Mouse (Mus musculus): Measurements from ENCODE around the gene Akap7. TPM values are rescaled to one million over a fixed set of nuclear protein-coding genes. Genes with fewer than 3 reads are reported as not detected.

Gene Akap7
- 10 to 100 TPM; 52.6 to 58.2 TPM for total RNA-seq (2021)

DNA sequence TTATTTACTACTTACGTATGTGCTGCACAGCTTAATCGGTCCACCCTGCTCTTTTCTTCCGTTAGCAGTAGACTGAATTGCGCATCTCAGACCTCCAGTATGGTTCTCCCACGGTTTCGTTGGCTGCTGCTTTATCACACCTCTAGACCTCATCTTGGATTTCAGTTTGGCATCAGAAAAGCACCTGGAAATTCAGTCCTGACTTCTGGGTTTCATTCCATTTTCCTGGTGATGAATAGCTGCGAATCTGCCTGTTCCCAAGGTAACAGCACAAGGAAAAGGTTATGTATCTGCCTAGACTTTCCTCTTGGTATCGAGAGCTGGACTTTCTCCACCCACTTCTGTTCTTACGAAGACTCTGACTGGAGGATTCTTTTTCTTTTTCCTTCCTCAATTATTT lies at the start of gene Akap7:
Gene Akap7 (minus strand): TSS at position 101 of the 400 bp plus-strand sequence.
- DNase-seq (ENCODE audit: low spot score), result no peak
- intact Hi-C loops (cut with DNase I), result no loop called here

DNA sequence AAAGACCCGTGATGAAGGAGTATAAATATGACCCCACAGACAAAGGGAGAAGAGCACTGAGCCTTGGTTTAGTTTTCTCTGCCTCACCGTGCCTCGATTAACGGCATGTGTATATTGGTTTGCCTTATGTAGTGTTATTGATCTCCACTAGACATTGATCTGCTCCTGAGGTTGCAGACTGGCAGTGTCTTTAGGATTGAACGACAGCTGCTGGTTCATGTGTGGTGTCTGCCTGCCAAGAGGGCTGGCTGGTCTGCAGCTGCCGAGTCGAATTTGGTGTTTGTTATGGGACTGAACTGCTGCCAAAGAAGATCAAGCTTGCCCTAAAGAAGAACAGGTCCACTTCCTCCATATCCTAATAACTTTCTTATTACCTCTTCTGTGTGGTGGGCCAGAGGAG lies 46.7 kb upstream of the Akap7 start:
- intact Hi-C loops (cut with DNase I), result no loop called here
- DNase-seq (ENCODE audit: low spot score), result no peak

DNA sequence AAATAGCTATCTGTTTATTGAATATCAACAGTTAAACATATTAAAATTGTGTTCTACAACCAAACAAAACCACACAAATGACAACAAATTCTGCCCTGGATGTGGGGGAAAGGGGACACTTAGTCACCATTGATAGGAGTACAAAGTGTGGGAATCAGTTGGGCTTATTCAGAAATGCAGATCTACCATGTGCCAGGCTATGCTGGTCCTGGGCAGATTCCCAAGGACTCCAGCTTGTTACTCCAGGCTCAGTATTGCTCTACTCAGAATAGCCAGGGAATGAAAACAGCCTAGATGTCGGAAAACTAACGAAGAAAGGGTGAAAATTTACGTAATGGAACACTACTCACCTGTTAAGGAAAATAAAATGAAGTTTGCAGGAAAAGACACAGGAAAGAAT lies 46.3 kb upstream of the Akap7 start:
- intact Hi-C loops (cut with DNase I), result no loop called here
- DNase-seq (ENCODE audit: low spot score), result no peak

DNA sequence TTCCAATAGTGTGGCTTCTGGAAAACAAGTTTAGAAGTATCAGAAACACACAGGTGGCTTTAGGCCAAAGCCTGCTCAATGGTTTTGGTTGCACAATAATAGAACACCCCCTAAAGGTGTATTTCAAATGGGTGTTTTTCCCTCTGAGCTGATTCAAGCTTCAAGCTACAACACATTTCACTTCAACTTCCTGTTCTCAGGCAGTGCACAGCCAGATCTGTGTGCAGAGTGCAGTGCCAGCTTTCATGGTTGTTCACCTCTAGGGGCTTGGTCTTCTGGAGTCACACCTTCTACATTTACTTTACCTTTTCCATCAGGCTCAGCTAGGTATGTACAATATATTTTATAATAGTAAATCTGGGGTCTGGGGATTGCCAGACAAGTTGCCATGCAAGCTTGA lies 35.1 kb upstream of the Akap7 start:
- intact Hi-C loops (cut with DNase I), result no loop called here
- DNase-seq (ENCODE audit: low spot score), result no peak

DNA sequence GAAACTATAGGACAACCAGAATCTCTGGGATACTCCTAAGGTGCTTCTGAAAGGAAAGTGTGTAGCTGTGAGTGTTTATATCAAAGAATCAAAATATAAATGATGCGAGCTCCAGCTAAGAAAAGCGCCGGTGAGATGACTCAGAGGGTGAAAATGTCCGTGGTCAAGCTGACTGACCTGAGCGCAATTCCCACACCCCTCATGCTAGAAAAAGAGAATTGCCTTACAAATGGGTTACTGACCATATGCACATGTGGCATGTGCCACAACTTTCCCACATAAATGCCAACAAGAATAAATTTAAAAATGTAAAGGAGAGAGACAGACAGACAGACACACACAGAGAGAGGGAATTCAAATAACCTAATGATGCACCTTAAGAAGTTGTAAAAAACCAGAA lies 33.0 kb upstream of the Akap7 start:
- DNase-seq (ENCODE audit: low spot score), result no peak
- intact Hi-C loops (cut with DNase I), result no loop called here

DNA sequence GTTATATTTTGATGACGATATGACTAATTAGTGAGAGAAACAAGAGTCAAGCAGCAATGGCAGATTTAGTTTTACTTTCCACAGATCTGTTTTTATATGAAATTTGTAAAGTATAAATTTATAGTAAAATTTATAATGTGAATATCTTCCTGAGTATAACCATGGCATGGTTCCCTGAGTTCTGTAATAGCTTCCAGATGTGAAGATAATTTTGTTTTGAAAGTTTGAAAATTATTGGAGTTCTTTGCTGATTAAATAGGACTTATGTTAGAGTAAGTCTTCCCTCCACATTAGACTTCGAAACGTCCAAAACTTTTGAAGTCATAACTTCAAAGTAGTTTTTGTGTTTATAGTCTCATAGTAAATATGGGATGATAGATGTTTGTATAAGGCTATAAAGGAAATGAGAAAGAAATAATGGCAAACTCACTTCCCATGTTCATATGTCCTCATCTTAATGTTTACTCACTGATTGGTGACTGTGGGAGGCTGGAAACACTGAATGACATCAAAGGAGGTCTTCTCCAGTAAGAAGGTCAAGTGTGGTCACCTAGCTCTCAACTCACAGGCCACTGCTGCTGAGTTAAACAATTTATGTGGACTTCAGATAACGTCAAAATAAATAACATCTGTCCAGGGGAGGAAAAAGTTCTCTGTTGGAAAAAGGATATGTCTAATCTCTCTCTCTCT lies 25.9 kb upstream of the Akap7 start:
- intact Hi-C loops (cut with DNase I), result no loop called here
- DNase-seq (ENCODE audit: low spot score), result no peak

DNA sequence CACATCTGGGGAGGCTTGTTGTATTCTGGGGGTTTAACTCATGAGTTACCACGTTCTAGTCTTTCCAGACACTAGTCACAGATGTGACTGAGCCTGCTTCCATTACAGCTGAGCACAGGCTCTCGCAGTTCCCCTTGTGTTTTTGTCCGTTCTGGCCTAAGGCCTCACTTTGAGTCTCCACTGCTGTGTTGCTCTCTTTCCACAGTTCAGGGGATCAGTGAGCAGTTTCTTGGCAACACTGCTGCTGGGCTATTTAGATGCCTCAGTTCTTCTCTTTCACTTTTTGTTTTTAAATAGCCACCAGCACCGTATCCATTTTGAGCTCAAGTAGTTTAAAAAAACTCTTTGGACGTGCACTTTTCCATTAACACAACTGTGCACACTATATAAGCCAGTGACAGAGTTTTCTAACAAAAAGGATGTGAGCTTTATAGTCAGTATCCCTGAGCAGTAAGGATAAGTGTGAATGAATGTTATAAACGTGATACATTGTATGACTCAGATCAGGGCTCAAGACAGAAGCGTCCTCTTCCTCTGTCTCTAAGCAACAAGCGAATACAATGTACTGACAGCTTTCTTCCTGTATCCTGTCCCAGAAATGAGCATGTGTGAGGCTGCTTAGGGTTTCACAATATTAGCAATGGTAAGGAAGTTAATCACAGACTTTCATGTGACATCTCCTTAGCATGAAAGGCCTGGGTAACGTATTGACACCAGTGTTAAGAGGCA lies 23.8 kb upstream of the Akap7 start:
- no peak for DNase-seq (ENCODE audit: low spot score)

DNA sequence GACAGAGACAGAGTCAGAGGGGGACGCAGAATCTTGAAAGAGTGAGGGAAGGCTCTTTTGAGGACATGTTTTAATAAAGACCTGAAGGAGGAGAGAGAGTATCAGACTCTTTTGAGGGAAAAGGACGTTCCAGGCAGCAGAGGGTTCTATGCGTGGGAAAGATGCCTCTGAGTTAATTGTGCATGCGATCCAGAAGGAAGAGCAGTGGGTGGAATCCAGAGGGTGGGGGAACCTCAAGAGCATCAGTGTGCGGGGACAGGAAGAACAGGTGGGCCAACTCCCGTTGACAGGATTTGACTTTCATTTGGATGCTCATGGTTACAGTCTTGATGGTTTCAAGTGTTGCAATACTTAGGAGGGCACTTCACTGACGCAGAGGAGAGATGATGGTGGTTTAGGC lies 22.4 kb upstream of the Akap7 start:
- intact Hi-C loops (cut with DNase I), result no loop called here
- no peak for DNase-seq (ENCODE audit: low spot score)

More for the DNA sequence above, 23.8 kb upstream of the Akap7 start:
- intact Hi-C loops (cut with DNase I), result no loop called here

DNA sequence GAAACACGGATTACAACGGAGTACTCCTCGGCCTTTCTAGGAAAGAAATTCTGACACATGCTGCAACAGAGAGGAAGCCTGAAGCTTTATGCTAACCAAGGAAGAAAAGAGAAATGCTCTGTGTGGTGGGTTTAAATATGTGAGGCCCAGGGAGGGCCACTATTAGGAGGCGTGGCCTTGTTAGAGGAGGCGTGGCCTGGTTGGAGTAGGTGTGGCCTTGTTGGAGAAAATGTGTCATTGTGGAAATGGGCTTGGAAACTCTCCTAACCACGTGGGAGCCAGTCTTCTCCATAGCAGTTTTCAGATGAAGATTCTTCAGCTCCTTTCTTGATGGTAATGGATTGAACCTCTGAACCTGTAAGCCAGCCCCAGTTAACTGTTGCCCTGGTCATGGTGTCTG lies 19.8 kb upstream of the Akap7 start:
- intact Hi-C loops (cut with DNase I), result no loop called here
- DNase-seq (ENCODE audit: low spot score), result no peak

DNA sequence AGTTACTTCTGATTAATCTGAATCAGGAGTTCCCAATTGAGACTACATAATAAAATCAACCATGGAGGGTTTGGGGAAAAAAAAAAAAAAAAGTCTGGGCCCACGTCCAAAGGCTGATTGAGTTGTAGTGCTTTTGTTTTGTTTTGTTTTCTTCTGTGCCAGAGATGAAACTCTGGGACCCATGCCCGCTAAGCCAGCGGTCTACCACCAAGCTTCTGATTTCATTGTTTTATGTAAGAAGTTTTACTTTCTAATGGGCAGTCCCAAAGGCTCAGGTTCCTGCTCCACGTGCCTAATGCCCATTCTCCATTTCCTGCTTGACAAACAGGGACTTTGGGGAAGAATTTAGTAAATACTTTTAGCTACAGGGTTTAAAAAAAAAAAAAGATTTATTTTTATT lies 18.0 kb upstream of the Akap7 start:
- intact Hi-C loops (cut with DNase I), result no loop called here
- no peak for DNase-seq (ENCODE audit: low spot score)

DNA sequence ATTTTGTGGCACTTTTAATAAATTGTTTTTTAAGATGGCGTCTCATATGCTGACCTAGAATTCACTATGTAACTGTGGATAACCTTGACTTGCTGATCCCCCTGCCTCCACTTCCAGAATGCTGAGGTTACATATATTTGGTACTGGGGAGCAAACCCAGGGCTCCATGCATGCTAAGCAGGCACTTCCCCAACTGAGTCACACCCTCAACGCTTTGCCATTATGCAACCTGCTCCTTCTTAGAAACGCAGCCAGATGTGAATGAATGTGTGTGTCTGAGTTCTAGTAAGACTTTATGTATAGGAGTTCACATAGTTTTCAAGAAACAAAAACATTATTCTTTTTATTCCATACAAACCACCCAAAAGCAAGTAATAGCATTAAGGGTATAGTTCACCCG lies 13.5 kb upstream of the Akap7 start:
- intact Hi-C loops (cut with DNase I), result no loop called here
- DNase-seq (ENCODE audit: low spot score), result no peak

DNA sequence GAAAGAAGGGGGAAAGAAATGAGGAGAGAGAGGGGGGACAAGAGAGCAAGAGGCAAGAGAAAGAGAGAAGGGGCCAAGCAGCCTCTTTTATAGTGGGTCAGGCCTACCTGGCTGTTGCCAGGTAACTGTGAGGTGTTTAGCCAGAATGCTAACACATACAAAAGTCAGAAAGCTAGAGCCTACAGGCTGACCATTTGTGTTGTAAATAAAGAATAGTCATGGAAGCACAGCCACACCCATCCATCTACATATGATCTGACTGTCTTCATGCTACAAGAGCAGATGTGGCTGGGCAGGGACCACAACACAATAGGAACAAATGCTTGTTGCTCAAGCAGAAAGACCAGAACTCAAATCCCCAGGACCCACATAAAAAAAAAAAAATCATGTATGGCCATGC lies 11.9 kb upstream of the Akap7 start:
- intact Hi-C loops (cut with DNase I), result no loop called here
- DNase-seq (ENCODE audit: low spot score), result no peak

DNA sequence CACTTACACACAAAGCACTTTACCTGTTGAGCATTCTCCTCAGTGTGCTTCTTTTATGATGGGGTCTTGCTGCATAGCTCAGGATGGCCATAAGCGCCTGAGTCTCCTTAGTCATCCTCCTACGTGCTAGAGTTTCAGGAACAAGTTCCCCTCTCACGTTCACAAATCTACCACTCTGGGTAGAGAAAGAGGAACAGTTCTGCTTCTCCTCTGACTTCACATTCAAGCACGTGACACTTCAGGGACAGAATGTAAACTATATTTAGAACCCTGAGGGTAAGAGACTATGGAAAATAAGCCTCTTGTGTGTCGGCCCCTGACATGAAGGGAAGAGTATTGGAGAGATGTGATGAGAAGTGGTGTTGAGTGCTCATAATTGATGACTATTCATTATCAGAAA lies 10.7 kb upstream of the Akap7 start:
- intact Hi-C loops (cut with DNase I), result no loop called here

DNA sequence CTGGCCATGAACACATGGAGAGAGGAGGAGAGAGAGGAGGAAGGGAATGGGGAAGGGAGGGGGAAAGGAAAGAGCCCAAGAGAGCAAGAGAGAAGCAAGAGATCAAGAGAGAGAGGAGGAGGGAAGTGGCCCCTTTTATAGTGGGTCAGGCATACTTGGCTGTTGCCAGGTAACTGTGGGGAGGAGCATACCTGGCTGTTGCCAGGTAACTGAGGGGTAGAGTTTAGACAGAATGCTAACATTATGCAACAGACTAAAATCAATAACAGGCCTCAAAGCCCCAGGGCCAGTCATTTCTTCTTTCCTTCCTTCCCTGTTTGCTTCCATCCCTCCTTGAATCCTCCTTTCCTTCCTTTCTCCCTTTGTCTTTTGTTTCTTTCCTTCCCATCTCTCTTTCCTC lies 10.0 kb upstream of the Akap7 start:
- no peak for DNase-seq (ENCODE audit: low spot score)
- intact Hi-C loops (cut with DNase I), result no loop called here

More for the DNA sequence above, 10.7 kb upstream of the Akap7 start:
- DNase-seq (ENCODE audit: low spot score), result no peak

DNA sequence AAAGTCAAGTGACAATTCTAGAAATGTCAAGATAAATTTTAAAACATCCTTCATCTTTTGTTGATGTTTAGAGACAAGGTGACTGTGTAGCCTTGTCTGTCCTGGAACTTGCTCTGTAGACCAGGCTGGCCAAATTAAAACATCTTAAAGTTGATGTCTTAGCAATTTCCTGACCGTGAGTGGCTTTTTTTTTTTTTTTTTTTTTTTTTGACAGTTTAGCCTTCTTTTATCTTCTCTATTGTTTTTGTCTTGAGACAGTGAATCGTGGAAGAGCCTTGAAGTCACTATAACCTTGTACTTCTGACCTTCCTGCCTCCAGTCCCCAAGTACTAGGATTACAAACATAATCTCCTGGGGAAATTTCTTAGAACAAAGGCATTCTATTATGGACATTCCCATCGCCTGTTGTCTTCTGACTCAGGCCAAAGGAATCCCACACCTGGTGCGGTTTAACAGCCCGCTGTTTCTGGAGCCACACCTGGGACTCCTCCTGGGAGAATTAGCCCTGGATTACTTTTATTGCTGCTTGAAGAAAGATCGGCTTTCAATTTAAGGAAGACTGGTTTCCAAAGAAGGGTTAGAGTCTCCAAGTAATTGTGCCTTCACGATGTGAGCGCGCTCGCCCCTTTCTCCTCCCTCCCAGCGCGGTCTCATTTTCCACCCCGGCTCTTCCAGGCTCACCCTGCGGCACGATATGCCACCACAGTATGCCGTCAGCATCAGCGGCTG lies 6.3 kb upstream of the Akap7 start:
- no peak for DNase-seq (ENCODE audit: low spot score)
- intact Hi-C loops (cut with DNase I), result no loop called here

DNA sequence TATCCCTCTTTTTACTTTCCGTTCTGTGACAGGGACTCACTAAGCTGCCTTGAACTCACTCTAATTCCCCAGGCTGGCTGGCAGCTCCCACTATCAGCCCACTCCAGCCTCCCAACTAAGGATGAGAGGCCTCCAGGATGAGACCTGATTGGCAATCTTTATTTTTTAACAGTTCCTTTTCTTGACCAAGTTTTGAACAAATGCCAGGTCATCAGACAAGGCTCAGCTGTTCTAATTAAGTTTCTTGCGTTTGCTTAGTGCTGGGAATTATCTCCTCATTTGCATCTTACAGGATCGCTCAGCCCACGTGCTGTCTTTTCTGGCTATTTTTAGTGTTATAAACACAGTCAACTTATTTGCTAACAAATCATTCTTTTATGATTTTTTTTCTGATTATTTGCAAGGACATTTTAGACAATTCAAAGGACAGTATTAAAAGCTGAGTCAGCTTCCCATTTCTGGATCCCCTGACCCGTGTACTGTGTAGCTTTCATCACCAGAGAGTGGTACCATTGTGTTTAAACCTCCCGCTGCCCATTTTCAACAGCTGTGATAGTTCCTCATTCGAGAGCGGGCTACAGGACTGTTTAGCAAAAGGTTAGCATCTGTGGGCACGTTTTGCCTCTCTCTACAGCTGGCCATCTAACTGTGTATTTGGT lies 4.0 kb upstream of the Akap7 start:
- no peak for DNase-seq (ENCODE audit: low spot score)
- intact Hi-C loops (cut with DNase I), result no loop called here

DNA sequence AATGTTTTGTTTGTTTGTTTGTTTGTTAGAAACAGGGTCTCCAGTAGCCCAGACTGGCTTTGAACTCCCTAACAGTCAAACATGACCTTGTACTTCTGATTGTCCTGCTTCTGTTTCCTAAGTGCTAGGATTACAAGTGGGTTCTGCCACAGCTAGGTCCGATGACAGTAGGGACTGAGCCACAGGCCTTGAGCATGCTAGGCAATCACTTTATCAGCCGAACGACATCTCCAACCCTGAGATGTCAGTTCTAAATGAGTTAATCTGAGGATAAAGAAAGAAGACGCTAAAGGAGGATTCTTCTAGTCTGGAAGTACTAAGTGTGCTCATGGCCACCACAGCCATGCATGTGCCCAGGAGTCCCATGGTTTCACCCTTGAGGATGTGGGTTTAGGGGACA lies 3.1 kb upstream of the Akap7 start:
- DNase-seq (ENCODE audit: low spot score), result no peak
- intact Hi-C loops (cut with DNase I), result no loop called here

DNA sequence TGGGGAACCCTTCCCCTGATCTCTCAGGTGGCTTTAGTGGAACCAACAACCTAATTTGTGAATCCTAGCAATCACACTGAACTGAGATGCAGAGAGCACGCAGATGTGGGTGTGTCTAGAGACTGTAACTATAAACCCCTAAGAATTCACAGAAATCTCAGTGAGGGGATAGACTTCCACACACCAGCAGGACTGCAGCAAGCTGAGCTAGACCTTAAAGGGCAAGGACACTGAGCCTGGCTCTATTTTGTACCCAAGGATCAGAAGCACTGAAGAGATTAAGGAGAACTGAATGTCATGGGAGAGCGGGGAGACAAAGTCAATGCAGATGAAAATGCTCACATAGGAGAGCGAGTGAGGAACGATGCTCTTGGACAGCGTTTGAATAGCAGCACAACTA lies 2.3 kb upstream of the Akap7 start:
- no peak for DNase-seq (ENCODE audit: low spot score)
- intact Hi-C loops (cut with DNase I), result no loop called here

DNA sequence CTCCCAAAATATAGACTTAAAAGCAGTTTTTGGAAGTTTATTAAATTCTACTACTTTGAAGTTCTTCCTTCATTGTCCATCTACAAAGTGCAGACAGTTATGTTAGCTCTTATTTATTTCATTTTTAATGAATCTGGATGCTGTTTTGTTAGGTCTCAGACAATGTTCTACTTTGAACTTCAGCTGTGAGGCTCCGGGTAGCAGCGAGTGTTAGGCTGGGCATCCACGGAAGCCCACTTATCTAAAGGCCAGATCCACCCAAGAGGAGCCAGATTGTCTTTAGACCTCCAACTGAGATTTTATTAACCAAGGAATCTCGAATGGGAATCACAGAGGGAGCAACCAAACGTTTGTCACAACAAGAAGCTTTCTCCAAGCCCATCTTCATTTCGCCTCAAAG lies 2.5 kb downstream of the Akap7 start:
- no peak for DNase-seq (ENCODE audit: low spot score)
- intact Hi-C loops (cut with DNase I), result no loop called here

DNA sequence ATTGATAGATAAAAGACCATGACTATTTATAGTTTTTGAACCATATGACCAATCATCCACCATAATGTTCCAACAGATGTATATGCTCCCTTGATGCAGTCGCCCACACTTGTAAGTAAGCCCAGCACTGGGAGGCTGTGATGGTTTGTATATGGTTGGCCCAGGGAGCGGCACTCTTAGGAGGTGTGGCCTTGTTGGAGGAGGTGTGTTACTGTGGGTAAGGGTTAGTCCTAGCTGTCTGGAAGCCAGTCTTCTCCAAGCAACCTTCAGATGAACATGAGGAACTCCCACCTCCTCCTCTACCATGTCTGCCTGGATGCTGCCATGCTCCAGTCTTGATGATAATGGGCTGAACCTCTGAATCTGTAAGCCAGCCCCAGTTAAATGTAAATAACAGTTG lies 3.1 kb downstream of the Akap7 start:
- DNase-seq (ENCODE audit: low spot score), result no peak
- intact Hi-C loops (cut with DNase I), result no loop called here

DNA sequence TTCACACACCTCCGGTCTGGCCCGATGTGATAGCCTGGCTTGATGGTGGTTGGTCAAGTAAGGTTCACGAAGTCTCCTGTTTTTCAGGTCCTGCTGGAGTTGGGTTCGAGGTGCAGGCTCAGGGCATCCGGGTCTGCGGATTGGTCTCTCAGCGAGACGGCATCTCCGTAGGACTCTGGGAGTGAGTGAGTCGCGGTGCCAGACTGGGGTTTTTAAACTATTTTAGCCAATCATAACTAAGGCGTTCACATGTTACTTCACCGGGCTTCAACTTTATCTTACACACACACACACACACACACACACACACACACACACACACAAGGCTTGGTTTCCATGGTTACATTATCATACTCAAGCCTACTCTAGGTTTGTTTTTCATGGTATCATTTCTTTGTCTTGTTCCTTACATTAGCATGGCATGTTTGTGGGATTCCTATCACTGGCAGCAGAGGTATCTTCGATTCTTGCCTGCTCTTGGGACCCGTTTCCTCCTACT lies 8.6 kb downstream of the Akap7 start:
- DNase-seq (ENCODE audit: low spot score), result no peak
- intact Hi-C loops (cut with DNase I), result no loop called here
